Mouse (Mus musculus) heart, embryonic 16.5 days (tissue): ENCODE results near the gene Xrra1. TPM values are rescaled to one million over a fixed set of nuclear protein-coding genes. Genes with fewer than 3 reads are reported as not detected.

Experiments
- ATAC-seq: fragments of 200-750 bp; cut with Nextera tagmentation; replicated peaks from 2 replicates; pipeline ENCODE4 v1.8.0; 2017; ENCODE audit warnings: moderate number of reproducible peaks; ENCODE audit not compliant: insufficient read depth, low FRiP score; ENCODE audit errors: extremely low read depth
- H3K27ac ChIP-seq: fragments of 300-500 bp; sonication (generic); 2 replicates; pipeline ENCODE4 v1.5.1; 2014; ENCODE audit warnings: mild to moderate bottlenecking, low read length, control low read depth, moderate library complexity
- H3K27me3 ChIP-seq: fragments of 300-500 bp; sonication (generic); 2 replicates; pipeline ENCODE4 v1.6.1; 2014; ENCODE audit warnings: low read length, mixed read lengths; ENCODE audit not compliant: control insufficient read depth, insufficient read depth
- H3K36me3 ChIP-seq: fragments of 300-500 bp; sonication (generic); 2 replicates; pipeline ENCODE4 v1.6.1; 2014; ENCODE audit not compliant: control insufficient read depth, insufficient read depth
- H3K4me1 ChIP-seq: fragments of 300-500 bp; sonication (generic); 2 replicates; pipeline ENCODE4 v1.6.1; 2014; ENCODE audit warnings: low read length, mixed read lengths; ENCODE audit not compliant: control insufficient read depth, insufficient read depth
- H3K4me2 ChIP-seq: fragments of 300-500 bp; sonication (generic); 2 replicates; pipeline ENCODE4 v1.6.1; 2014; ENCODE audit warnings: low read depth, mild to moderate bottlenecking, control low read depth, low read length
- H3K4me3 ChIP-seq: fragments of 300-500 bp; sonication (generic); 2 replicates; pipeline ENCODE4 v1.5.1; 2014; ENCODE audit warnings: mild to moderate bottlenecking, control low read depth, low read length
- H3K9ac ChIP-seq: fragments of 300-500 bp; sonication (generic); 2 replicates; pipeline ENCODE4 v1.6.1; 2014; ENCODE audit warnings: low read length, control low read depth
- H3K9me3 ChIP-seq: fragments of 300-500 bp; sonication (generic); replicated peaks from 2 replicates; pipeline ENCODE4 v1.6.1; 2016; ENCODE audit warnings: low read length; ENCODE audit not compliant: control insufficient read depth
- WGBS: fragments of 180-500 bp; shearing (Covaris S2); extraction: QIAGEN DNeasy Blood & Tissue Kit; methylation state at CpG from one replicate; pipeline ENCODE4 v1.1.7; 2014; 5-methylcytosine and 5-hydroxymethylcytosine counted together
- polyA plus RNA-seq: library from polyadenylated mRNA; unstranded; fragments of >200 nt; fragmentation: Nextera tagmentation; extraction: Ambion mirVana; gene quantifications from 2 replicates; pipeline ENCODE4 v1.2.1, GENCODE M21; 2015

Gene Xrra1
- polyA plus RNA-seq, 1 experiment from 2014 or later = 0.46 TPM

GRCm38 (mm10) chr7:99902208-99902607 is 43.3 kb downstream of the Xrra1 start:
- Histone ChIP-seq H3K4me1 (peaks cover 9% of the 10 kb centered on the region), H3K4me3 (no peak overlapping the region), H3K27me3 (no peaks in the 10 kb centered on the region), H3K36me3 (no peaks in the 10 kb centered on the region), H3K4me2 (no peak overlapping the region), H3K27ac (no peak overlapping the region), H3K9ac (no peak overlapping the region), H3K9me3 (no peaks in the 10 kb centered on the region)
- 55% methylated on average over 4 of the region's 4 CpGs for WGBS
- no peak for ATAC-seq

GRCm38 (mm10) chr7:99902918-99903665 is 44.2 kb downstream of the Xrra1 start:
- H3K9ac ChIP-seq = no peak overlapping the region
- no peak overlapping the region for H3K4me3 ChIP-seq
- H3K4me1 ChIP-seq = peaks cover 9% of the 10 kb centered on the region
- H3K4me2 ChIP-seq = no peak overlapping the region
- no peaks in the 10 kb centered on the region for H3K36me3 ChIP-seq
- no peaks in the 10 kb centered on the region for H3K9me3 ChIP-seq
- no peaks in the 10 kb centered on the region for H3K27me3 ChIP-seq
- 50% methylated on average over 11 of the region's 11 CpGs for WGBS
- no peak for ATAC-seq
- H3K27ac ChIP-seq = no peak overlapping the region

- Histone ChIP-seq H3K27ac (no peak overlapping the region), H3K4me1 (peaks cover 9% of the 10 kb centered on the region), H3K9me3 (no peaks in the 10 kb centered on the region), H3K4me2 (no peak overlapping the region), H3K4me3 (no peak overlapping the region), H3K27me3 (no peaks in the 10 kb centered on the region), H3K36me3 (no peaks in the 10 kb centered on the region), H3K9ac (no peak overlapping the region)
- ATAC-seq = no peak
- WGBS = 35% methylated on average over 3 of the region's 3 CpGs
Observed at GRCm38 (mm10) chr7:99904421-99905005, 45.6 kb downstream of the Xrra1 start.

DNA sequence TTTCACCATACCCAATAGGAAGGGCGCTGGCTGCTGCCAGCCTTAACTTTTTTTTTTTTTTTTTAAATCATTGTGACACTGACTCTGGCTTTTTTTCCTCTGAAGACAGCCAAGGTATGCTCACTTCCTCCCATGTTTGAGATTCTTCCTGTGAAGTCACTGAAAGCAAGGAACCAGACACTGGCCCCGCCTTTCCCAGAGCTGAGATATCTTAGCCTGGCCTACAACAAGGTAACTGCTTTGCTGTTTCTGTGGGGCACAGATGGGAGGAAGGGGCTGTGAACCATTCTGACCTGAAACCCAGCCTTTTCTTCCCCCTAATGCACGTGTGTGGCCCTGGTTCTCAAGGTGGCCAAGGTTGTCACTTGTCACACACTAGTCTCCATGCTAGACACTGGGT is 47.4 kb downstream of the Xrra1 start:
- H3K36me3 ChIP-seq = no peaks in the 10 kb centered on the region
- no peaks in the 10 kb centered on the region for H3K27me3 ChIP-seq
- no peak overlapping the region for H3K27ac ChIP-seq
- H3K4me3 ChIP-seq = no peak overlapping the region
- H3K4me1 ChIP-seq = peaks cover 9% of the 10 kb centered on the region
- no peaks in the 10 kb centered on the region for H3K9me3 ChIP-seq
- H3K9ac ChIP-seq = no peak overlapping the region
- H3K4me2 ChIP-seq = no peak overlapping the region
- WGBS = 85% methylated on average over 3 of the region's 3 CpGs
- ATAC-seq = no peak

GRCm38 (mm10) chr7:99907463-99907862 is 48.5 kb downstream of the Xrra1 start:
- Histone ChIP-seq H3K4me3 (no peak overlapping the region), H3K27me3 (no peaks in the 10 kb centered on the region), H3K36me3 (no peaks in the 10 kb centered on the region), H3K4me1 (peaks cover 9% of the 10 kb centered on the region), H3K27ac (no peak overlapping the region), H3K9ac (no peak overlapping the region), H3K9me3 (no peaks in the 10 kb centered on the region), H3K4me2 (no peak overlapping the region)
- no peak for ATAC-seq
- 58% methylated on average over 3 of the region's 3 CpGs for WGBS

DNA sequence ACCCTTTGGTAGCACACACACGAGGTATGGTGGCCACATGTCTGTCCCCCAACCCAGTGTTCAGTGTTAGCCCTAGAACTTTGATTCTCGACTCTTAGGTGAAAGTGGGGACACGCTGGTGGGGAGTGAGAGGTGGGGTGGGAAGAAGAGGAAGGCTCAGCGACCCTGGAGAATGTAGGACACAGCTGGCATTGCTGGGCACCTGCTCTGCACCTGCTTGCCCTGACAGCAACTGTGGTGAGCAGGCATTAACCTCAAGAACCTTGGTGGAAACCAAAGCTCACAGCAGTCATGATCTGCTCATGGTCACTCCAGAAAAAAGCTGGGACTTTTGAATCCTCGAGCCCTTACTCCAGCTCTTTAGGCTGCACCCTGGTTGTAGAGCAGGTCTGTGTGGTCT is 52.1 kb downstream of the Xrra1 start:
- H3K4me2 ChIP-seq = no peak overlapping the region
- H3K9me3 ChIP-seq = no peaks in the 10 kb centered on the region
- H3K4me1 ChIP-seq = no peaks in the 10 kb centered on the region
- no peak overlapping the region for H3K9ac ChIP-seq
- H3K27me3 ChIP-seq = 0 out of 2 replicates have a peak, but pooled peaks cover under 1% of the 10 kb centered on the region
- H3K36me3 ChIP-seq = no peaks in the 10 kb centered on the region
- WGBS = 79% methylated on average over 5 of the region's 5 CpGs
- no peak for ATAC-seq
- no peak overlapping the region for H3K27ac ChIP-seq
- H3K4me3 ChIP-seq = no peak overlapping the region

GRCm38 (mm10) chr7:99914316-99914715 is 55.4 kb downstream of the Xrra1 start:
- Histone ChIP-seq H3K4me1 (peaks cover 10% of the 10 kb centered on the region), H3K4me3 (no peak overlapping the region), H3K9me3 (no peaks in the 10 kb centered on the region), H3K36me3 (no peaks in the 10 kb centered on the region), H3K27ac (no peak overlapping the region), H3K4me2 (no peak overlapping the region), H3K27me3 (0 out of 2 replicates have a peak, but pooled peaks cover 9% of the 10 kb centered on the region), H3K9ac (no peak overlapping the region)
- ATAC-seq = no peak
- 87% methylated on average over 10 of the region's 10 CpGs for whole genome bisulfite sequencing

DNA sequence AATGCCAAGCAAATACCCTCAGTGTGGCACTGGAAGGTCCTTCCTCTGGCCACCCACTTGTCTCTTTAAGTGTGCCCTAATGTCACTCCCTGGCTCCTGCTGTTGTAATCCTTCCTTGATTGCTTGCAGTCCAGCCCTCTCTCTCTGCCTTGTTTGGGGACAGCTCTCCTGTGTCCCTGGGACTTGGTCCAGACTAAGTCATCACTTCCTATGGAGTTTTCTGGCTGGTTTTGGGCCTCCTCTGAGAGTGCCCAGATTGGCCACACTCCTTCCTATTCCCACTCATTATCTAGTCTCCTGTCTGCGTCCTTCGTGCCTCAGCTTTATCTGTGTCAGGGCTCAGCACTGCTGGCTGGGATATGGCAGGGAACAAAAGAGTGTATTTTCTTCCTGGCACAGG is 56.6 kb downstream of the Xrra1 start:
- 39% methylated on average over 2 of the region's 2 CpGs for WGBS
- 0 out of 2 replicates have a peak, but pooled peaks cover 9% of the 10 kb centered on the region for H3K27me3 ChIP-seq
- peaks cover 10% of the 10 kb centered on the region for H3K4me1 ChIP-seq

GRCm38 (mm10) chr7:99916741-99917319 is 57.9 kb downstream of the Xrra1 start:
- H3K4me1 ChIP-seq = peaks cover 10% of the 10 kb centered on the region
- H3K36me3 ChIP-seq = peaks cover 2% of the 10 kb centered on the region; the same call in 1 of the 2 replicates
- H3K9me3 ChIP-seq = no peaks in the 10 kb centered on the region
- peak overlapping the region; percentile 67 for H3K9ac ChIP-seq
- 0 out of 2 replicates have a peak, but pooled peaks cover 9% of the 10 kb centered on the region for H3K27me3 ChIP-seq
- no peak overlapping the region for H3K27ac ChIP-seq
- H3K4me3 ChIP-seq = peak overlapping the region; percentile 54
- WGBS = 6% methylated on average over 22 of the region's 22 CpGs
- ATAC-seq = 0 out of 2 replicates have a peak, but pooled peaks have one; percentile 23
- peak overlapping the region; percentile 84 for H3K4me2 ChIP-seq

More for the DNA sequence above, 56.6 kb downstream of the Xrra1 start:
- Histone ChIP-seq H3K9ac (no peak overlapping the region), H3K36me3 (peaks cover 2% of the 10 kb centered on the region; the same call in 1 of the 2 replicates), H3K4me2 (no peak overlapping the region), H3K9me3 (no peaks in the 10 kb centered on the region), H3K4me3 (no peak overlapping the region), H3K27ac (no peak overlapping the region)
- no peak for ATAC-seq
